Mouse (Mus musculus) lung, postnatal 0 days (tissue): ENCODE measurements around the gene Hgfac. TPM values are rescaled to one million over a fixed set of nuclear protein-coding genes. Genes with fewer than 3 reads are reported as not detected.

Source experiments
- ATAC-seq: fragments of 200-750 bp; cut with Nextera tagmentation; 2 replicates; pipeline ENCODE4 v1.8.0; 2017; ENCODE audit warnings: moderate library complexity
- DNase-seq: peaks from one replicate; pipeline ENCODE4 v3.0.0-alpha.2; 2016; ENCODE audit warnings: low spot score
- H3K27ac ChIP-seq: fragments of 300-500 bp; sonication (generic); 2 replicates; pipeline ENCODE4 v1.5.1; 2014; ENCODE audit warnings: antibody characterized with exemption, mild to moderate bottlenecking, low read length, mixed read lengths
- H3K27me3 ChIP-seq: fragments of 300-500 bp; sonication (generic); replicated peaks from 2 replicates; pipeline ENCODE4 v1.6.1; 2014; ENCODE audit warnings: low read length, mixed read lengths; ENCODE audit not compliant: insufficient read depth
- H3K36me3 ChIP-seq: fragments of 300-500 bp; sonication (generic); 2 replicates; pipeline ENCODE4 v1.6.1; 2014; ENCODE audit warnings: low read length, mixed read lengths; ENCODE audit not compliant: insufficient read depth
- H3K4me1 ChIP-seq: fragments of 300-500 bp; sonication (generic); 2 replicates; pipeline ENCODE4 v1.6.1; 2014; ENCODE audit warnings: antibody characterized with exemption, low read depth, low read length, mixed read lengths; ENCODE audit not compliant: insufficient read depth
- H3K4me2 ChIP-seq: fragments of 300-500 bp; sonication (generic); replicated peaks from 2 replicates; pipeline ENCODE4 v1.6.1; 2014; ENCODE audit warnings: low read depth, mild to moderate bottlenecking, low read length, moderate library complexity, mixed read lengths
- H3K4me3 ChIP-seq: fragments of 300-500 bp; sonication (generic); 2 replicates; pipeline ENCODE4 v1.5.1; 2014; ENCODE audit warnings: low read depth, low read length
- H3K9ac ChIP-seq: fragments of 300-500 bp; sonication (generic); replicated peaks from 2 replicates; pipeline ENCODE4 v1.6.1; 2014; ENCODE audit warnings: low read depth, mild to moderate bottlenecking
- H3K9me3 ChIP-seq: fragments of 300-500 bp; sonication (generic); 2 replicates; pipeline ENCODE4 v1.6.1; 2016; ENCODE audit warnings: low read length, mixed read lengths
- CTCF ChIP-seq: IDR thresholded peaks from 2 replicates; pipeline ENCODE4 v1.5.1; 2016; ENCODE audit warnings: antibody characterized with exemption, mild to moderate bottlenecking
- EP300 ChIP-seq: IDR thresholded peaks from 2 replicates; pipeline ENCODE4 v1.6.1; 2016; ENCODE audit warnings: antibody characterized with exemption, mild to moderate bottlenecking, control low read depth
- WGBS: fragments of 180-500 bp; shearing (Covaris S2); extraction: QIAGEN DNeasy Blood & Tissue Kit; methylation state at CpG from one replicate; pipeline ENCODE4 v1.1.7; 2014; 5-methylcytosine and 5-hydroxymethylcytosine counted together
- polyA plus RNA-seq: library from polyadenylated mRNA; unstranded; fragments of >200 nt; fragmentation: Nextera tagmentation; extraction: Ambion mirVana; gene quantifications from 2 replicates; pipeline ENCODE4 v1.2.1, GENCODE M21; 2015

The Hgfac gene
- polyA plus RNA-seq, 1 experiment from 2014 or later, result 0.82 TPM

DNA sequence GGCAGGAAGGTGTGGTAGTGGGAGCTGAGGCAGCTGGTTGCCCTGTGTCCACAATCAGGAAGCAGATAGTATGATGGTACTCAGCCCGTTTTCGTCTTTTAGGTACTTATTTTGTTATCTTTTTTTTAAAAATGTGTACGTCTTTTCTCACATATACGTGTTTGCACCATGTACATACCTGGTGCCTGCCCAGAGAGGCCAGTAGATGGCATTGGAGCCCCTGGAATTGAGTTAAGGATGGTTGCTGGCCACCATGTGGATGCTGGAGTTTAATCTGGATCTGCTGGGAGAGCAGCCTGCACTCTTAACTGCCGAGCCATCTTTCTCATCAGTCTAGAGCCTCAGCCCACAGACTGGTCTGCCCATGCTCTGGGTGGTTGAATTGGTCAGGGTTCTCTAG lies 9.2 kb downstream of the Hgfac start:
- no peak overlapping the region for H3K4me2 ChIP-seq
- no peaks in the 10 kb centered on the region for H3K4me1 ChIP-seq
- 60% methylated on average over 5 of the region's 5 CpGs for WGBS
- no peak overlapping the region for H3K27ac ChIP-seq
- no peak overlapping the region for H3K9ac ChIP-seq
- TF ChIP-seq EP300, result no peak
- TF ChIP-seq CTCF, result peak; percentile 41
- no peak overlapping the region for H3K4me3 ChIP-seq
- DNase-seq (no peak), ATAC-seq (no peak)
- H3K27me3 ChIP-seq, result no peaks in the 10 kb centered on the region
- no peaks in the 10 kb centered on the region for H3K9me3 ChIP-seq
- no peaks in the 10 kb centered on the region for H3K36me3 ChIP-seq

- no peak overlapping the region for H3K9ac ChIP-seq
- H3K4me1 ChIP-seq, result peaks cover 4% of the 10 kb centered on the region; the same call in 1 of the 2 replicates
- H3K4me2 ChIP-seq, result no peak overlapping the region
- DNase-seq (no peak), ATAC-seq (no peak)
- H3K36me3 ChIP-seq, result no peaks in the 10 kb centered on the region
- H3K9me3 ChIP-seq, result no peaks in the 10 kb centered on the region
- TF ChIP-seq EP300, result no peak
- TF ChIP-seq CTCF, result no peak
- no peak overlapping the region for H3K27ac ChIP-seq
- peaks cover 10% of the 10 kb centered on the region; the same call in 1 of the 2 replicates for H3K27me3 ChIP-seq
- WGBS, result 89% methylated on average over 3 of the region's 3 CpGs
- H3K4me3 ChIP-seq, result no peak overlapping the region
Measured at GRCm38 (mm10) chr5:35054628-35055027, 13.3 kb downstream of the Hgfac start.

- H3K27me3 ChIP-seq, result peaks cover 10% of the 10 kb centered on the region; the same call in 1 of the 2 replicates
- H3K36me3 ChIP-seq, result no peaks in the 10 kb centered on the region
- no peak overlapping the region for H3K27ac ChIP-seq
- no peak overlapping the region for H3K9ac ChIP-seq
- 32% methylated on average over 12 of the region's 12 CpGs for WGBS
- TF ChIP-seq CTCF, result no peak
- no peak for TF ChIP-seq EP300
- peak; percentile 72 for DNase-seq
- H3K4me1 ChIP-seq, result peaks cover 4% of the 10 kb centered on the region; the same call in 1 of the 2 replicates
- peak; percentile 68 for ATAC-seq
- H3K9me3 ChIP-seq, result no peaks in the 10 kb centered on the region
- H3K4me3 ChIP-seq, result no peak overlapping the region
- no peak overlapping the region for H3K4me2 ChIP-seq
Measured at GRCm38 (mm10) chr5:35055076-35055475, 13.8 kb downstream of the Hgfac start.

GRCm38 (mm10) chr5:35056604-35057432 lies 15.5 kb downstream of the Hgfac start, which contains the start of gene Dok7:
Gene Dok7, plus strand, starts transcription at chr5:35056766.
- Histone ChIP-seq H3K4me3 (peak within 1 kb of the TSS; percentile 54), H3K27ac (no peak within 1 kb of the TSS), H3K9ac (peak within 1 kb of the TSS; percentile 29; the same call in 1 of the 2 replicates), H3K9me3 (no peaks in the 10 kb centered on the region), H3K36me3 (no peaks in the 10 kb centered on the region), H3K27me3 (peaks cover 10% of the 10 kb centered on the region; the same call in 1 of the 2 replicates), H3K4me1 (peaks cover 4% of the 10 kb centered on the region; the same call in 1 of the 2 replicates), H3K4me2 (peak within 1 kb of the TSS; percentile 98)
- WGBS, result under 1% methylated on average over 47 of the region's 74 CpGs
- TF ChIP-seq EP300 (no peak), CTCF (peak; percentile 48)
- DNase-seq (peak; percentile 55), ATAC-seq (peak; percentile 72)

DNA sequence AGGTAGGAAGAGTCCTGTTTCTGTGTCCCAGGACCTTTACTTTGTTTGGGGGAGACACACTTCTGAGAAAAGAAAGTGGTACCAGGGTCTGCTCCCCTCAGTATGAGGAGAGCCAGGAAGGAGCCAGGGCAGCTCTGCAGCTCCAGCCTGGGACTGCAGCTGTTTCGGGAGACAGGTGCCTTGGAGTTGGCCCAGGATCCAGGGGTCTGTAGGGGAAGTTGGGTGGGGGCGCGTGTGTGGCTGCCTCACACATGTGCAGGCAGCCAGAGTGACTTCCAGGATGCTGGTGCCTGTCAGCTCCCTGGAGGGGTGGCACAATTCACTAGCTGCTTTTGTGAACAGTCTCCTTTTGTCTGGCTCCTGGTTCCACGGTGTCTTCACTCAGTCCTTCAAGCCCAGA lies 16.3 kb downstream of the Hgfac start:
- no peak overlapping the region for H3K27ac ChIP-seq
- ATAC-seq, result no peak
- no peaks in the 10 kb centered on the region for H3K36me3 ChIP-seq
- DNase-seq, result no peak
- peak overlapping the region; percentile 54; the same call in 1 of the 2 replicates for H3K4me3 ChIP-seq
- no peak overlapping the region for H3K9ac ChIP-seq
- no peak for TF ChIP-seq EP300
- TF ChIP-seq CTCF, result no peak
- 25% methylated on average over 4 of the region's 4 CpGs for WGBS
- H3K9me3 ChIP-seq, result no peaks in the 10 kb centered on the region
- H3K27me3 ChIP-seq, result peaks cover 10% of the 10 kb centered on the region; the same call in 1 of the 2 replicates
- H3K4me2 ChIP-seq, result peak overlapping the region; percentile 98
- H3K4me1 ChIP-seq, result peaks cover 4% of the 10 kb centered on the region; the same call in 1 of the 2 replicates

GRCm38 (mm10) chr5:35058216-35058615 lies 16.9 kb downstream of the Hgfac start:
- H3K4me2 ChIP-seq, result no peak overlapping the region
- no peak for TF ChIP-seq CTCF
- no peak for TF ChIP-seq EP300
- no peak overlapping the region for H3K9ac ChIP-seq
- no peaks in the 10 kb centered on the region for H3K36me3 ChIP-seq
- 45% methylated on average over 1 of the region's 1 CpGs for WGBS
- H3K27ac ChIP-seq, result no peak overlapping the region
- no peak overlapping the region for H3K4me3 ChIP-seq
- H3K27me3 ChIP-seq, result peaks cover 10% of the 10 kb centered on the region; the same call in 1 of the 2 replicates
- no peak for DNase-seq
- peaks cover 4% of the 10 kb centered on the region; the same call in 1 of the 2 replicates for H3K4me1 ChIP-seq
- no peak for ATAC-seq
- no peaks in the 10 kb centered on the region for H3K9me3 ChIP-seq
